Mouse (Mus musculus) liver, embryonic 14.5 days (tissue): ENCODE results near the gene Sox9.

Experiments
- CTCF ChIP-seq: IDR thresholded peaks from 2 replicates; pipeline ENCODE4 v1.5.1; 2016; ENCODE audit warnings: antibody characterized with exemption, low read depth, control low read depth
- EP300 ChIP-seq: IDR thresholded peaks from 2 replicates; pipeline ENCODE4 v1.6.1; 2016; ENCODE audit warnings: antibody characterized with exemption, low read depth

- no peak for TF ChIP-seq EP300
- TF ChIP-seq CTCF: no peak
Observed at GRCm38 (mm10) chr11:112784347-112784902, 2.4 kb downstream of the Sox9 start.
